Mouse (Mus musculus): Measurements from ENCODE around the gene Wbp1l. TPM values are rescaled to one million over a fixed set of nuclear protein-coding genes. Genes with fewer than 3 reads are reported as not detected.

Wbp1l gene
- polyA plus RNA-seq, 1 experiment from 2014 or later, result 40.4 TPM

- DNase-seq (ENCODE audit: low spot score) (no peak), ATAC-seq (ENCODE audit: insufficient number of reproducible peaks, low FRiP score, low TSS enrichment, low read depth) (no peak)
- Histone ChIP-seq H3K9ac (ENCODE audit: low read length) (no peak overlapping the region), H3K4me2 (ENCODE audit: low read depth, severe bottlenecking) (no peak overlapping the region), H3K27ac (replicated peaks; ENCODE audit: low read depth, low read length) (no peak overlapping the region), H3K27me3 (ENCODE audit: control insufficient read depth, insufficient read depth, low read length) (no peaks in the 10 kb centered on the region), H3K4me1 (ENCODE audit: control insufficient read depth, insufficient read depth, low read length) (no peaks in the 10 kb centered on the region), H3K9me3 (ENCODE audit: control insufficient read depth, low read length) (no peaks in the 10 kb centered on the region), H3K4me3 (ENCODE audit: low read depth, low read length) (no peak overlapping the region), H3K36me3 (ENCODE audit: control insufficient read depth, insufficient read depth, low read length) (peaks cover 6% of the 10 kb centered on the region; the same call in 1 of the 2 replicates)
- 93% methylated on average over 13 of the region's 13 CpGs for WGBS
Observed at GRCm38 (mm10) chr19:46606718-46607117, 7.8 kb downstream of the Wbp1l start.

- Histone ChIP-seq H3K9me3 (ENCODE audit: control insufficient read depth, low read length) (no peaks in the 10 kb centered on the region), H3K36me3 (ENCODE audit: control insufficient read depth, insufficient read depth, low read length) (peaks cover 6% of the 10 kb centered on the region; the same call in 1 of the 2 replicates), H3K9ac (ENCODE audit: low read length) (no peak overlapping the region), H3K4me3 (ENCODE audit: low read depth, low read length) (no peak overlapping the region), H3K4me1 (ENCODE audit: control insufficient read depth, insufficient read depth, low read length) (no peaks in the 10 kb centered on the region), H3K27me3 (ENCODE audit: control insufficient read depth, insufficient read depth, low read length) (no peaks in the 10 kb centered on the region), H3K27ac (replicated peaks; ENCODE audit: low read depth, low read length) (no peak overlapping the region), H3K4me2 (ENCODE audit: low read depth, severe bottlenecking) (no peak overlapping the region)
- ATAC-seq (ENCODE audit: insufficient number of reproducible peaks, low FRiP score, low TSS enrichment, low read depth), result no peak
- no peak for DNase-seq (ENCODE audit: low spot score)
- 70% methylated on average over 7 of the region's 7 CpGs for WGBS
Observed at GRCm38 (mm10) chr19:46607424-46607823, 8.5 kb downstream of the Wbp1l start.

- Histone ChIP-seq H3K27me3 (ENCODE audit: control insufficient read depth, insufficient read depth, low read length) (no peaks in the 10 kb centered on the region), H3K36me3 (ENCODE audit: control insufficient read depth, insufficient read depth, low read length) (peaks cover 6% of the 10 kb centered on the region; the same call in 1 of the 2 replicates), H3K4me3 (ENCODE audit: low read depth, low read length) (no peak overlapping the region), H3K27ac (replicated peaks; ENCODE audit: low read depth, low read length) (no peak overlapping the region), H3K4me2 (ENCODE audit: low read depth, severe bottlenecking) (no peak overlapping the region), H3K4me1 (ENCODE audit: control insufficient read depth, insufficient read depth, low read length) (no peaks in the 10 kb centered on the region), H3K9ac (ENCODE audit: low read length) (no peak overlapping the region), H3K9me3 (ENCODE audit: control insufficient read depth, low read length) (no peaks in the 10 kb centered on the region)
- ATAC-seq (ENCODE audit: insufficient number of reproducible peaks, low FRiP score, low TSS enrichment, low read depth) (no peak), DNase-seq (ENCODE audit: low spot score) (no peak)
- 99% methylated on average over 7 of the region's 7 CpGs for WGBS
Observed at GRCm38 (mm10) chr19:46608158-46608557, 9.3 kb downstream of the Wbp1l start.

GRCm38 (mm10) chr19:46616378-46616777 is 17.5 kb downstream of the Wbp1l start:
- no peak overlapping the region for H3K4me3 ChIP-seq (ENCODE audit: low read depth, low read length)
- H3K9me3 ChIP-seq (ENCODE audit: control insufficient read depth, low read length), result no peaks in the 10 kb centered on the region
- ATAC-seq (ENCODE audit: insufficient number of reproducible peaks, low FRiP score, low TSS enrichment, low read depth), result no peak
- peaks cover 4% of the 10 kb centered on the region; the same call in 1 of the 2 replicates for H3K4me1 ChIP-seq (ENCODE audit: control insufficient read depth, insufficient read depth, low read length)
- no peak overlapping the region for H3K9ac ChIP-seq (ENCODE audit: low read length)
- H3K36me3 ChIP-seq (ENCODE audit: control insufficient read depth, insufficient read depth, low read length), result no peaks in the 10 kb centered on the region
- WGBS, result 89% methylated on average over 11 of the region's 11 CpGs
- H3K4me2 ChIP-seq (ENCODE audit: low read depth, severe bottlenecking), result no peak overlapping the region
- H3K27ac ChIP-seq (replicated peaks; ENCODE audit: low read depth, low read length), result no peak overlapping the region
- DNase-seq (ENCODE audit: low spot score), result no peak
- H3K27me3 ChIP-seq (ENCODE audit: control insufficient read depth, insufficient read depth, low read length), result no peaks in the 10 kb centered on the region

GRCm38 (mm10) chr19:46617361-46617760 is 18.5 kb downstream of the Wbp1l start:
- Histone ChIP-seq H3K4me1 (ENCODE audit: control insufficient read depth, insufficient read depth, low read length) (peaks cover 13% of the 10 kb centered on the region), H3K36me3 (ENCODE audit: control insufficient read depth, insufficient read depth, low read length) (no peaks in the 10 kb centered on the region), H3K9ac (ENCODE audit: low read length) (no peak overlapping the region), H3K4me3 (ENCODE audit: low read depth, low read length) (no peak overlapping the region), H3K4me2 (ENCODE audit: low read depth, severe bottlenecking) (no peak overlapping the region), H3K27me3 (ENCODE audit: control insufficient read depth, insufficient read depth, low read length) (no peaks in the 10 kb centered on the region), H3K27ac (replicated peaks; ENCODE audit: low read depth, low read length) (no peak overlapping the region), H3K9me3 (ENCODE audit: control insufficient read depth, low read length) (no peaks in the 10 kb centered on the region)
- DNase-seq (ENCODE audit: low spot score) (no peak), ATAC-seq (ENCODE audit: insufficient number of reproducible peaks, low FRiP score, low TSS enrichment, low read depth) (no peak)
- WGBS, result 87% methylated on average over 8 of the region's 8 CpGs

- H3K4me1 ChIP-seq (ENCODE audit: control insufficient read depth, insufficient read depth, low read length), result peaks cover 21% of the 10 kb centered on the region
- ATAC-seq (ENCODE audit: insufficient number of reproducible peaks, low FRiP score, low TSS enrichment, low read depth), result no peak
- no peak overlapping the region for H3K27ac ChIP-seq (replicated peaks; ENCODE audit: low read depth, low read length)
- H3K9me3 ChIP-seq (ENCODE audit: control insufficient read depth, low read length), result no peaks in the 10 kb centered on the region
- H3K27me3 ChIP-seq (ENCODE audit: control insufficient read depth, insufficient read depth, low read length), result no peaks in the 10 kb centered on the region
- no peak for DNase-seq (ENCODE audit: low spot score)
- no peaks in the 10 kb centered on the region for H3K36me3 ChIP-seq (ENCODE audit: control insufficient read depth, insufficient read depth, low read length)
- H3K9ac ChIP-seq (ENCODE audit: low read length), result no peak overlapping the region
- 84% methylated on average over 9 of the region's 9 CpGs for WGBS
- no peak overlapping the region for H3K4me3 ChIP-seq (ENCODE audit: low read depth, low read length)
- no peak overlapping the region for H3K4me2 ChIP-seq (ENCODE audit: low read depth, severe bottlenecking)
Observed at GRCm38 (mm10) chr19:46618322-46618721, 19.4 kb downstream of the Wbp1l start.

- Histone ChIP-seq H3K27ac (replicated peaks; ENCODE audit: low read depth, low read length) (no peak overlapping the region), H3K9ac (ENCODE audit: low read length) (no peak overlapping the region), H3K4me3 (ENCODE audit: low read depth, low read length) (no peak overlapping the region), H3K27me3 (ENCODE audit: control insufficient read depth, insufficient read depth, low read length) (no peaks in the 10 kb centered on the region), H3K4me1 (ENCODE audit: control insufficient read depth, insufficient read depth, low read length) (peaks cover 28% of the 10 kb centered on the region), H3K4me2 (ENCODE audit: low read depth, severe bottlenecking) (no peak overlapping the region), H3K9me3 (ENCODE audit: control insufficient read depth, low read length) (no peaks in the 10 kb centered on the region), H3K36me3 (ENCODE audit: control insufficient read depth, insufficient read depth, low read length) (no peaks in the 10 kb centered on the region)
- DNase-seq (ENCODE audit: low spot score), result no peak
- WGBS, result 90% methylated on average over 19 of the region's 19 CpGs
- no peak for ATAC-seq (ENCODE audit: insufficient number of reproducible peaks, low FRiP score, low TSS enrichment, low read depth)
Observed at GRCm38 (mm10) chr19:46619001-46619400, 20.1 kb downstream of the Wbp1l start.

- DNase-seq (ENCODE audit: low spot score) (no peak), ATAC-seq (ENCODE audit: insufficient number of reproducible peaks, low FRiP score, low TSS enrichment, low read depth) (no peak)
- no peak overlapping the region for H3K9ac ChIP-seq (ENCODE audit: low read length)
- no peak overlapping the region for H3K4me2 ChIP-seq (ENCODE audit: low read depth, severe bottlenecking)
- H3K9me3 ChIP-seq (ENCODE audit: control insufficient read depth, low read length), result no peaks in the 10 kb centered on the region
- no peak overlapping the region for H3K27ac ChIP-seq (replicated peaks; ENCODE audit: low read depth, low read length)
- H3K4me1 ChIP-seq (ENCODE audit: control insufficient read depth, insufficient read depth, low read length), result peaks cover 33% of the 10 kb centered on the region
- H3K27me3 ChIP-seq (ENCODE audit: control insufficient read depth, insufficient read depth, low read length), result no peaks in the 10 kb centered on the region
- WGBS, result 94% methylated on average over 6 of the region's 6 CpGs
- no peak overlapping the region for H3K4me3 ChIP-seq (ENCODE audit: low read depth, low read length)
- no peaks in the 10 kb centered on the region for H3K36me3 ChIP-seq (ENCODE audit: control insufficient read depth, insufficient read depth, low read length)
Observed at GRCm38 (mm10) chr19:46619518-46619917, 20.6 kb downstream of the Wbp1l start.

All from limb, embryonic 11.5 days (tissue).